Mouse (Mus musculus): Measurements from ENCODE around the gene Mrtfa. TPM values are rescaled to one million over a fixed set of nuclear protein-coding genes. Genes with fewer than 3 reads are reported as not detected.

Mrtfa gene
- total RNA-seq, 1 experiment from 2014 or later = 27.4 TPM

DNA sequence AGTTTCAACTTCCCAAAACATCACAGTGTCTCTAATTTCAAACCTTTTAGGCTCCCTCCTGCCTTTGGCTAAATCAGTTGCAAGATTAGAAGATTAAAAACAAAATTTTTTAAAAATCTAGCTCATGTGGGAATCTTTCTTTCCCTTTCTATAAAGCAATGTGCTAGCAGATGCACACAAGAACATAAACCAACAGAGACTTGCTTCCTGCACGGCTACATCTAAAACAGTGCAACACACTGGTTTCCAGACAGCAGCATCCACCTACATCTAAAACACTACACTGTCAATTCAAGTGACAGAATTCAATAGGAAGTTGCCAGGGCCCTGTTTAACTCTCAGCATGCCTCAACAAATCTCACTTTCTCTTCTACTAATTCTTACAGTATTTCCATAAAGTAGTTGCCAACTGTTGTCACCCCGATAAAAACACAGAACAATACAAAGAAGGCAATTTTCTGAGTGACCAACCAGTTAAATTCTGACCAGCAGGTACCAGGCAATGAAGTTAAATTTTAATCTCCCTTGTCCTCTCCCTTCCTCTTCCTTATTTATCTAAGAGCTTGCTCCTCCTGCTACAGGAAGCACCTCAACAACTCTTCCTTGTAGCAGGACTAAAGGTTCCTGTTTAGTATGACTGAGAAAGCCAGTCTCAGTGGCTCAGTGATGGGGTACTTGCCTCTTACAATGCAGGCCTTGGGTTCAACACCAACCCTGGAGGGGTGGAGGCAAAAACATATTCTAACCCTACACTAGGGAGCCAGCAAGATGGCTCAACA, 35.5 kb downstream of the Mrtfa start:
- DNase-seq = no peak

- peak; percentile 23 for DNase-seq
These were observed 48.5 kb downstream of the Mrtfa start for GRCm38 (mm10) chr15:81141956-81142576.

DNA sequence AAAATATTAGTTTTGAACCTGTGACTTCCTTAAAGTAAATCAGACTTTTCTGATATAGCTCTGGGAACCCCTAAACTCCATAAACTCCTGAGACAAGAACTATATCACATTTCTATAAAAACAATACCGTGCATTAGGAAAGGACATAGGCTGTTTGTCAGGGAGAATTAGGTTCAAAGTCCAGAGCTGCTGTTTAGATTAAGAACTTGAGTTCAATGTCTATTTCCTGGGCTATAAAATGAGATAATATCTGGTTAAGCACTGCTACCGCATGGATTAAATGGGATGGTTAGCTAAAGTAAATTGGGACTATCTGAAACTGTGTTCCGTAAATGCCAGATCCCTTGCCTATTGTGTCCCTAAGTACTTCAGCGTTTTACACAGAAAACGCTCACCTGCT, 50.6 kb downstream of the Mrtfa start:
- no peak for DNase-seq

GRCm38 (mm10) chr15:81137298-81137697, 53.3 kb downstream of the Mrtfa start:
- peak; percentile 10 for DNase-seq

DNA sequence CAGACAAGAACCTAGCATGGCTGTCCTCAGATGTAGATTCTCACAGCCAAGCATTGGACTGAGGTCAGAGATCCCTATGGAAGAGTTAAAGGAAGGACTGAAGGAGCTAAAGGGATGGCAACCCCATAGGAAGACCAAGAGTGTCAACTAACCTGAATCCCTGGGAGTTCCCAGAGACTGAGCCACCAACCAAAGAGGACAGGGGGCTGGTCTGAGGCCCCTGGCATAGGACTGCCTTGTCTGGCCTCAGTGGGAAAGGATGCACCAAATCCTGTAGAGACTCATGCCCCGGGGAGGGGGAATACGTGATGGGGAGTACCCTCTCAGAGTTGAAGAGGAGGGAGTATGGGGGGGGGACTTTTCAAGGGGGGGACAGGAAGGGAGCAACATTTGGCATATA, 56.8 kb downstream of the Mrtfa start:
- DNase-seq = no peak

DNA sequence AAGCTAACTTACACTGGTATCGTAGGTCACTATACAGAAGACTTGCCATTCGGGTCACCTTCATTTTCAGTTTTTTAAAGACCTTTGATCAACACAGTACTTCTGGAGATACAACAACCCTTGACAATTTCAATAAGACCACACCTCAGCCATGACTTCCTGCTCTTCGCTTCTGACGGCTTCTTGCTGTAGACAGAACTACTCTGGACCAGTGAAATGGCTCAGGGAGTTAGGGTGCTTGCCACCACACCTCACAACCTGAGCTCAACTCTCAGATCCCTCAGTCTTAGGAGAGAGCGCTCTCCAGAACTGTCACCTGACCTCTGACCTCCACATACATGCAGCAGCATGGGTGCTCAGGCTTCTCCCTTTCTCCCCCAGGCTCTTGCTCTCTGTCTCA, 59.4 kb downstream of the Mrtfa start:
- no peak for DNase-seq

DNA sequence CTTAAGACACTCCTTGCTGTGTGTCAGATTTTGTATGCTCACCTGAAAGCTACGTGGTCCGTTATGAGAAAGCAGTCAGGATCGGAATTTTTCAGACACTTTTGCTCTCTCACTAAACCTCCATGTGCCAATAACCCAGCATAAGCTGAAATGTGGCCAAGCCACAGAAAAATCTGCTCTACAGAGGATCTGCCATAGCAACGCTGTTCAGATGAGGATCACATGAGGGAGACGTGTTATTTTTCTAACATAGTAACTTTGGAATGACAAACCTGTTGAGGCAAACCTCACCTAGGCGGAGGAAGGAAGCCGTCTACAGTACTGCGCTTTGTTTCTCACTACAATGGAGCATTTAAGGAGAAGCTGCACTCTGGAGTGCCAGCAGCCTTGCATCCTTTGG, 60.6 kb downstream of the Mrtfa start:
- DNase-seq = no peak

DNA sequence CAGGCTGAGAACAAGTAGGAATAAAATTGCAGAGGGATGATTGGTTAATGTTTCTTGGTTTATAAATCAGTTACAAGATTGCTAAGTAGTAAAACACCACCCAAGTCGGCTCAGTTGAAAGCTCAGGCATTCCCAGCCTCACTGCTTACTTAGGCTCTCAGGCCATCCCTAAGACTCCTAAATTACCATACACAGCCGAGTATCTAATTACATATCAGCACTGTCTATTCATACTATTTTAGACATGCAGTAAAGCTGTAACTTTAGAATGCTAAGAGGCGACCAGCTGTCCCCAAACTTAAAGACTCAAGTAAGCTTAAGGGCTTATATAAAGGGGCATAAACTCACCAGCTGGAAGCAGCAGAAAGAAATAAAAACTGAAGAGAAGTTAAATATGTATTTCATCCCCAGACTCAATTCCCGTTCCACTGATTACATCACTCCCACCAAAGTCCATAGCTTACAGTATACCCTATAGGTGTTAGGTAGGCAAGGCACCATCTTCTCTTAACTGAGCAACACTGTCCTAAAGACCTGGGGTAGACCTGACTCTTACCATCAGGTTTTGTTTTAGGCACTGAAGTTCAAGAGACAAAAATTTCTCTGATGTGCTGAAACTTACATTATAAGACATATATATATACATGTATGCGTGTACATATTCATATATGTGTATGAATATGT, 62.3 kb downstream of the Mrtfa start:
- no peak for DNase-seq

GRCm38 (mm10) chr15:81124282-81124681, 66.3 kb downstream of the Mrtfa start:
- no peak for DNase-seq

DNA sequence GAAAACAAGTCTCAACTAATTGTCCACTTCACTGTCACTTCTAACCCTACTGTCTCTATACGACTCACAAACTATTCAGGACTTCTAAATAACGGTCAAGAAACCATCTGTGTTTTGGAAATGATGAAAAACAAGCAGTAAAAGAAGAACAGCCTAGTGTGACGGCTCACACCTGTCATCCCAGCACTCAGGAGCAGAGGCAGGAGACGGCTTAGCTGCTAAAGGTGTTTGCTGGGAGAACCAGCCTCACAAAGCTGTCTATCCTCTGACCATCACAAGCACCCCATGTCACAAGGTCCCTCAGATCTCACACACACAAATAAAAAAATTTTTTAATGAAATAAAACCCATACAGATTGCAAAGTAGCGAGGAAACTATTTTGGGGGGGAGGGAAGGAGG, 67.4 kb downstream of the Mrtfa start:
- DNase-seq = no peak

DNA sequence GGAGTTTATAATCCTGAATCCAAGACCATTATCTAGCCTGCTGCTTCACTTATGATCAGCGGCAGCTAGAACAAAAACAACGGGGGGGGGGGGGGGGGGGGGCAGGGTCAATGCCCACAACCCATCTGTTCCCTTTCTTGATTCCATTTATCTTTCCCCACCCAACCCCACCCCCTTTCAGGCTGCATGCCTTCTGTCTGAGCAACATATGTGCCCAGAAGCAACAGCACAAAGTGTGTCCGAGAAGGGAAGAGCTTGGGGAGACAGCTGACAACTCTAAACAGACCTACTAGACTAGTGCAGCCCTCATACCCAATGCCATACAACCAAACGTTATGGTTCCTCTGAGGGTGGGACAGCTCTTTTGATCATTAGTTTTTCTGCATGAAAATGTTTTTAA, 68.0 kb downstream of the Mrtfa start:
- no peak for DNase-seq

GRCm38 (mm10) chr15:81122078-81122477, 68.5 kb downstream of the Mrtfa start:
- DNase-seq = peak; percentile 37

GRCm38 (mm10) chr15:81120946-81121345, 69.6 kb downstream of the Mrtfa start:
- DNase-seq = no peak

DNA sequence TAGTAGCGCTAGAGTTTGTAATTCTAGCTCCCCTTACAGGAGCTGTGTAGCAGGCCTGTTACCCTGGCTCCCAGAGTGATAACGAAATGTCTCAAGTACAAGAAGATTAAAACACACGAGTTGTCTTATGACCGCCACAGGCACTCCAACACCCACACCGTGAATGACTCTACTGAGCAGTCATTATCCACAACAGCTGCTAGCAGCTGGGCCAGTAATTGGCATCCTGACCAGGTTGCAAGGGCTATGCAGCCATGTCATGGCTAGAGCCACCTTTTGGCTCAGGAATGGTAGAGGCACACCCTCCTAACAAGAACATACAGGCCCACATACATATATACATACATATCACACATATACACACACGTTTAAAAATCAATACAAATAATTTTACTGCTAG, 70.4 kb downstream of the Mrtfa start:
- no peak for DNase-seq

DNA sequence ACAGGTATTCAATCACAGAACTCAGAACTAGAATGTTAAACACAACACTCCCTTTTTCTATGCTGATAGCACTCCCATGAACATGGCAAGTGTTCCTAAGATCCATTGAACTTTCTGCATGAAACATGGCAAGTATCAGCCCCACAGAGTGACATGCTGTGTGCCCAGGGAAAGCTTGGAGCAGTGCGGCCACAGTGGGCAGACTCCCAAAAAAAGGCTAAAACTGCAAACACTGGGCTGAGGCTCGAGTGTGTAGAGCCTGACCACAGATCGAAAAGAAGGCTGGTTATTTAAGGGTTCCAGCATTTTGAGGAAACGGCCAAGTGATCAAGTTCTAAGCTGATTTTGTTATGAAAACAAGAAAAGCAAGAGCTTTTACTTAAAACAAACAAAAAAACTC, 72.3 kb downstream of the Mrtfa start:
- DNase-seq = no peak

GRCm38 (mm10) chr15:81112589-81112988, 78.0 kb downstream of the Mrtfa start:
- DNase-seq = no peak

- DNase-seq = no peak
These were observed 80.2 kb downstream of the Mrtfa start for GRCm38 (mm10) chr15:81110315-81110714.

GRCm38 (mm10) chr15:81105962-81106361, 84.6 kb downstream of the Mrtfa start:
- peak; percentile 59 for DNase-seq

DNA sequence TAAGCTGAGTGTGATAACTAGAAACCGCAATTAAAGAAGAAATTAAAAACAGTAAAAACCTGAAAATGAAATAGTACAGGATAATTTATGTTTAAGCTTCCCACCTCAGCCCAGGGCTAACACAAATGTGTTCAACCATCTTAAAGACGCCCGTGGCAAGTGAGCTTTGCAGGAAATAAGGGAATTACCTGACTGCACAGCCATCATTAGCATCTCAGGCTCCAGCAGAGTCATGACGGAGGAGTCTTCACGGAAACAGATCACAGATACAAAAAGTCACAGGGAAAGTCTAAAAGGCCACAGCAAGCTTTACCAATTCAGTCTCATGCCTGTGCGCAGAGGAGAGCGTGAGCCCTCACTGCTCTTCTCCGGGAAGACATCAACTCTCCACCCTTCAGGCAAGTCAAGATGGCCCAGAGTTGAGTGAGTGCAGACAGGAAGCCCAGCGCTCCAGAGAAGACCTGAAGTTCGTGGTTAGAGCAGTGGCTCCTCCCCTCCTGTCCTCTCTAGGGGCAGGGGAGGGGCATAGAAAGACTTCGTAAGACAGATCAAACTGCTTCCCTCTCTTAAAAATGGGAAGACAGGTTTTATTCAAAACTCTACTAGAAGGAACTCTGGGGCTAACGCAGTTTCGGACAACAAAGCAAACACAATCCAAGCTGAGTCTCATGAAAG, 85.8 kb downstream of the Mrtfa start:
- no peak for DNase-seq

DNA sequence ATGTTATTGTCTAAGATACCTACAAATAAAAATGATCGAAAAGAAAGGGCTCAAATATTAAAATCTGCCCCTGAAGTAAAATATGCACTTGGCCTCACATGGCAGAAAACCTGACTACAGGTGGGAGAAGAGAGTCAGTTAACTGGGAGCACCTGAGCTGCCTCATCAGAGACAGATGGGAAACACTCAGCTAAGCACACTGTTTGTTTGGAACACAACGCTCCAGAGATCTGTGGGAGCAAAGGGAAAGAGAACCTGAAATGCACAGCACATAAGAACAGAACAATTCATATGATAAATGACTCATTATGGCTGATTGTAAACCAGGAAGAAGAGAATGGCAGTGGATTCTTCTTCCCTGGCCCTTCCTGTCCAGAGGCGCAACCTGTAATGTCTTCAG, 87.1 kb downstream of the Mrtfa start:
- DNase-seq = no peak

GRCm38 (mm10) chr15:81102274-81102879, 88.2 kb downstream of the Mrtfa start:
- no peak for DNase-seq

DNA sequence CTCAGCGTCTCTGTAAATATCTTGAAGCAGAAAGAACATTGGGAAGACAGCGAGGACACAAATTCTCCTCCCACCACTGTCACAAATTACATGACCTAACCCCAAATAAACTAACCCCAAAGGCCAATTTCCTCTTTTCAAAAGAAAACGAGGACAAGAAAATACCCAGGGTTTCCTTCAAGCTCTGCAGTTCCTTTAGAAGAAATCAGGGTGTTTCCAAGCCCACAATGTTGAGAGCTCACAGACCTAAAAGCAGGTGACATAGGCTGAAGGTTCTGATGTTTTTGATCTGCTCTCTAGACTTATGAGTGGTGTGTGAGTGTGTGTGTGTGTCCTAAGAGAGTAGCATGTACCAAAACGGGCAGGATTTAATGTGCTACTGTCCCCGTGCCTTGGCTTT, 89.2 kb downstream of the Mrtfa start:
- no peak for DNase-seq

DNA sequence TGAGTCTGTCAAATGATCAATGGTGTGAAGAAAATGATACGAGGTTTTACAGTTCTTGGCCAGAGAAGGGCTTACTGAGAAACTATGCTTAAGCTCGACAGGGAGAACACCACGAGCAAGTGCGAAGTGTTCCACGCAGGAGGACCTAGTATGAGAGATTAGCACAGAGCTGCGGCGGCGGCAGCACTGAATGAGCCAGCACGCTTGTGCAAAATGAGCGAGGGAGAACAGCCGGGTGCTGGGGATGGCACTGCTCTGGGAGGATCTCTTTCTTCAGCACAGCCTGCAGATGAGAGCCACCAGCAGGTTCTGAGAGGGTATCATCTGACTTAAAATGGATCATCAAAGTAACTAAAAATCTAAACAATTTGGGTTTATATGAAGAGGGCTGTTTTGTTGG, 91.3 kb downstream of the Mrtfa start:
- no peak for DNase-seq

Measured in adrenal gland, postnatal 25 days (tissue).